Comparison of ENCODE assay signal across 19 mouse cellular contexts in the genomic region with DNA sequence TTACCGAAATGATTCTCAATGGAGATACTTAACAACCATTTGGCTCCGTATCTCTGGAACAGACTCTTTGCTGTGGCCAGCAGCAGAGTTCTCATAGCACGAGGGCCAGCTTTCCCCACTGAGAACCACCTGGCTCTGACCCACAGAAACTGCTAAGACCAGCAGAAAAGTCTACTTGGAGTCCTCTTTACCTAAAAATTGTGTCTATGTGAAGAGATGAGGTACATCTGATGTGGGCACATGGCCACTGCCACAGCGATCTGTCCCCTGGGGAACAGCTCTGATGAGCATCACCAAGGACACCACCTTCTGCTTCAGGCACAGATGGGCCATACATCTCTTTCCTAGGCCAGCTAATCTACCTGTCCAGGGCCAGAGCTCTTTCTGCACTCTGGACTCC.
DNase-seq lines count a peak whose midpoint lies in the region; ATAC-seq lines count a peak whose summit lies in the region.
"Had no signal": no experiment of that assay in that cellular context is flagged by ENCODE, and none has a peak within 500 bp of the region (broad histone marks: within the 10 kb centered on the region; RNA-seq: fewer than 3 reads in every experiment).

No protein-coding gene starts in this region.

- no peak for ATAC-seq in forebrain, embryonic 16.5 days
- ATAC-seq: forebrain, embryonic 13.5 days; intestine, embryonic 16.5 days had no signal

- peaks cover 4% of the 10 kb centered on the region; the same call in 1 of the 2 replicates for H3K36me3 ChIP-seq in forebrain, embryonic 16.5 days (ENCODE audit: control insufficient read depth, insufficient read depth)
- H3K36me3 ChIP-seq: embryonic facial prominence, embryonic 10.5 days; heart, embryonic 15.5 days; hindbrain, embryonic 10.5 days; kidney, embryonic 15.5 days had no signal

- peaks cover 3% of the 10 kb centered on the region; the same call in 1 of the 2 replicates for H3K9me3 ChIP-seq in forebrain, embryonic 16.5 days (ENCODE audit: control insufficient read depth, low read length)
- H3K9me3 ChIP-seq: embryonic facial prominence, embryonic 10.5 days; forebrain, embryonic 13.5 days; heart, embryonic 15.5 days; hindbrain, embryonic 10.5 days; kidney, embryonic 15.5 days had no signal

- H3K27ac ChIP-seq in forebrain, embryonic 16.5 days (ENCODE audit: low read length) = no peak overlapping the region
- H3K27ac ChIP-seq: embryonic facial prominence, embryonic 10.5 days; forebrain, embryonic 13.5 days; gastrocnemius, adult 2 months; heart, embryonic 15.5 days; hindbrain, embryonic 10.5 days; hindbrain, embryonic 14.5 days; kidney, embryonic 15.5 days had no signal

- WGBS in forebrain, embryonic 16.5 days = 93% methylated on average over 4 of the region's 4 CpGs

- no peak overlapping the region for H3K4me3 ChIP-seq in forebrain, embryonic 16.5 days (replicated peaks; ENCODE audit: low read length)
- H3K4me3 ChIP-seq: embryonic facial prominence, embryonic 10.5 days; forebrain, embryonic 13.5 days; gastrocnemius, adult 2 months; heart, embryonic 15.5 days; hindbrain, embryonic 10.5 days; kidney, embryonic 15.5 days had no signal

- H3K4me1 ChIP-seq in forebrain, embryonic 16.5 days (replicated peaks; ENCODE audit: control insufficient read depth, insufficient read depth, low read length) = no peaks in the 10 kb centered on the region
- H3K4me1 ChIP-seq: embryonic facial prominence, embryonic 10.5 days; forebrain, embryonic 13.5 days; heart, embryonic 15.5 days; kidney, embryonic 15.5 days had no signal

- H3K9ac ChIP-seq in forebrain, embryonic 16.5 days (replicated peaks; ENCODE audit: low read depth, low read length) = no peak overlapping the region
- H3K9ac ChIP-seq: forebrain, embryonic 13.5 days; heart, embryonic 15.5 days; hindbrain, embryonic 14.5 days; kidney, embryonic 15.5 days had no signal

- H3K4me2 ChIP-seq in forebrain, embryonic 16.5 days (ENCODE audit: low read length) = no peak overlapping the region
- H3K4me2 ChIP-seq: forebrain, embryonic 13.5 days; heart, embryonic 11.5 days; heart, embryonic 15.5 days; hindbrain, embryonic 14.5 days; kidney, embryonic 15.5 days had no signal

- no peaks in the 10 kb centered on the region for H3K27me3 ChIP-seq in forebrain, embryonic 16.5 days (replicated peaks; ENCODE audit: control insufficient read depth, insufficient read depth, low read length)
- H3K27me3 ChIP-seq: forebrain, embryonic 13.5 days; heart, embryonic 15.5 days; kidney, embryonic 15.5 days had no signal

- DNase-seq in brain, adult 2 months (ENCODE audit: low read depth, low spot score) = peak; percentile 92
- peak; percentile 68 for DNase-seq in cerebellum, adult 11 months
- DNase-seq in cerebellum, adult 8-10 months = peak; percentile 69
- peak; percentile 50 to 75 for DNase-seq in cerebellum, postnatal 14 days
- no peak for DNase-seq in ovary, postnatal 14 days (ENCODE audit: low spot score)
- DNase-seq in adrenal gland, postnatal 36 days = no peak
- DNase-seq: adrenal gland, adult 8-10 months; gastrocnemius, adult 2 months; gastrocnemius, postnatal 25 days; kidney, adult 2 months had no signal

Comparison
In these comparisons a context has a peak if more than half of its experiments do, and no peak if none do; other contexts are left out.
1. DNase-seq: peak in brain, adult 2 months (single experiment), cerebellum, adult 11 months (single experiment), cerebellum, adult 8-10 months (single experiment) and cerebellum, postnatal 14 days (2 of 2); none in ovary, postnatal 14 days (single experiment) and adrenal gland, postnatal 36 days (0 of 2).